Mouse (Mus musculus) stomach, postnatal 0 days (tissue): ENCODE data around the gene Arglu1. TPM values are rescaled to one million over a fixed set of nuclear protein-coding genes. Genes with fewer than 3 reads are reported as not detected.

ENCODE experiments used
- ATAC-seq: fragments of 200-750 bp; cut with Nextera tagmentation; 2 replicates; pipeline ENCODE4 v1.8.0; 2017; ENCODE audit not compliant: low FRiP score, low TSS enrichment
- DNase-seq: peaks from one replicate; pipeline ENCODE4 v3.0.0-alpha.2; 2016; ENCODE audit warnings: low spot score
- H3K27ac ChIP-seq: fragments of 300-500 bp; sonication (generic); replicated peaks from 2 replicates; pipeline ENCODE4 v1.5.1; 2014; ENCODE audit warnings: mild to moderate bottlenecking, control low read depth
- H3K27me3 ChIP-seq: fragments of 300-500 bp; sonication (generic); 2 replicates; pipeline ENCODE4 v1.6.1; 2014; ENCODE audit warnings: low read length; ENCODE audit not compliant: control insufficient read depth, insufficient read depth
- H3K36me3 ChIP-seq: fragments of 300-500 bp; sonication (generic); 2 replicates; pipeline ENCODE4 v1.6.1; 2014; ENCODE audit warnings: low read length, mixed read lengths; ENCODE audit not compliant: control insufficient read depth, insufficient read depth
- H3K4me1 ChIP-seq: fragments of 300-500 bp; sonication (generic); replicated peaks from 2 replicates; pipeline ENCODE4 v1.6.1; 2014; ENCODE audit warnings: antibody characterized with exemption; ENCODE audit not compliant: control insufficient read depth, insufficient read depth
- H3K4me2 ChIP-seq: fragments of 300-500 bp; sonication (generic); replicated peaks from 2 replicates; pipeline ENCODE4 v1.6.1; 2014; ENCODE audit warnings: low read depth, mild to moderate bottlenecking, control low read depth, moderate library complexity
- H3K4me3 ChIP-seq: fragments of 300-500 bp; sonication (generic); 2 replicates; pipeline ENCODE4 v1.5.1; 2014; ENCODE audit warnings: low read depth, low read length, control low read depth
- H3K9ac ChIP-seq: fragments of 300-500 bp; sonication (generic); 2 replicates; pipeline ENCODE4 v1.6.1; 2014; ENCODE audit warnings: mild to moderate bottlenecking, low read length, control low read depth, mixed read lengths
- H3K9me3 ChIP-seq: fragments of 300-500 bp; sonication (generic); 2 replicates; pipeline ENCODE4 v1.6.1; 2016; ENCODE audit warnings: low read length; ENCODE audit not compliant: control insufficient read depth
- CTCF ChIP-seq: IDR thresholded peaks from 2 replicates; pipeline ENCODE4 v1.5.1; 2016; ENCODE audit warnings: antibody characterized with exemption, low read depth, mild to moderate bottlenecking, moderate library complexity
- EP300 ChIP-seq: optimal IDR thresholded peaks from 2 replicates; pipeline ENCODE3; 2016; ENCODE audit warnings: antibody characterized with exemption
- WGBS: fragments of 180-500 bp; shearing (Covaris S2); extraction: QIAGEN DNeasy Blood & Tissue Kit; methylation state at CpG from one replicate; pipeline ENCODE4 v1.1.7; 2014; 5-methylcytosine and 5-hydroxymethylcytosine counted together
- polyA plus RNA-seq: library from polyadenylated mRNA; unstranded; fragments of >200 nt; fragmentation: Nextera tagmentation; extraction: Ambion mirVana; gene quantifications from 2 replicates; pipeline ENCODE4 v1.2.1, GENCODE M21; 2015

The Arglu1 gene
- polyA plus RNA-seq, 1 experiment from 2014 or later: 83.2 TPM

DNA sequence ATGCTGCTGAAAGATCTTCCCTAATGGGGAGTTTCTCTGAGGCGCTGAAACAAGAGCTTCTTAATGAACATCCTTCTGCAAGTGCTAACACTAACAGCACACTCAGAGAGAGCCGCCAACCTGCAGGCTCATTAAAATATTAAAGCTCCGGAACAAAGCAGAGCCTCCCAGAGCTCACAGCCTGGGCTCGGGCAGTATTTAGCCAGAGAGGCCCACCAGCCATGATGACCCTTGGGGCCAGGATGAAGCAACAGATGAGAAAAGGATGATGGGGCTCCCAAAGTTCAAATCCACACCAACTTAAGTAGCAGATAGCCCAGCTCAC, 50.1 kb downstream of the Arglu1 start:
- no peak overlapping the region for H3K4me3 ChIP-seq
- no peak for ATAC-seq
- 38% methylated on average over 4 of the region's 4 CpGs for WGBS
- no peaks in the 10 kb centered on the region for H3K9me3 ChIP-seq
- H3K27ac ChIP-seq: no peak overlapping the region
- H3K9ac ChIP-seq: no peak overlapping the region
- H3K4me1 ChIP-seq: no peaks in the 10 kb centered on the region
- H3K27me3 ChIP-seq: no peaks in the 10 kb centered on the region
- no peaks in the 10 kb centered on the region for H3K36me3 ChIP-seq
- no peak overlapping the region for H3K4me2 ChIP-seq
- no peak for DNase-seq
- no peak for TF ChIP-seq EP300
- no peak for TF ChIP-seq CTCF

DNA sequence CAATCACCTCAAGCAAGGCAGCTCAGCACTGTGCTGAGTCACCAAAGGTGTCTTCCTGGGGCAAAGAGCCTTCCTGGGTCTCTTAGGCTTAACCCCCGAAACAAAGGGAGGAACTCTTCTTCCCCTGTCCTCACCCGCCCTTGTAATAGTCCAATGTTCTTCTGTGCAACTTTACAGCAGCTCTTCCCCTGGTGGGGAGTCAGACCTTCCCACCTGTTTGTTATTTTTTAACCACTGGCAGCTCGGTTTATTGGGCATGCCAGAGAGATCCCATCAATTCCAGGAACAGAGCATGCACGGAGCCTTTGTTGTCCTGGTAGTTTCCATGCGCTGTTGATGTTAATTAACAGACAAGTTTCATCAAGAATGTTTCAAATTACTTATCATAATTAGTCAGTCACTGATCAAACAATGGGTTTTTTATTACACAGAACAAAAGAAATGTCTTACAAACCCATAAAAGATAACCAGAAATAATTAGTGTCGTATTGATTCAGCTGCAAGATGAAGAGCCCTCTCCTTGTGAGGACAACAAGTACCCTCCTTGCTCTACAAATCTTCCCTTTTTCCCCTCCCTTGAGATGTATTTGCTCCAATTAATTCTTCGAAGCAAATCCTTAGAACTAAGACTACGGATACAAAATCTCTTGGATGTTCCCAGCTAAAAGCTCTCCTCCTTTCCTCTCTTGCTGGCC, 50.6 kb downstream of the Arglu1 start:
- Histone ChIP-seq H3K9me3 (no peaks in the 10 kb centered on the region), H3K36me3 (no peaks in the 10 kb centered on the region), H3K4me3 (no peak overlapping the region), H3K4me2 (no peak overlapping the region), H3K27me3 (no peaks in the 10 kb centered on the region), H3K27ac (no peak overlapping the region), H3K9ac (no peak overlapping the region), H3K4me1 (no peaks in the 10 kb centered on the region)
- no peak for TF ChIP-seq CTCF
- TF ChIP-seq EP300: no peak
- 53% methylated on average over 8 of the region's 8 CpGs for WGBS
- DNase-seq (no peak), ATAC-seq (no peak)

DNA sequence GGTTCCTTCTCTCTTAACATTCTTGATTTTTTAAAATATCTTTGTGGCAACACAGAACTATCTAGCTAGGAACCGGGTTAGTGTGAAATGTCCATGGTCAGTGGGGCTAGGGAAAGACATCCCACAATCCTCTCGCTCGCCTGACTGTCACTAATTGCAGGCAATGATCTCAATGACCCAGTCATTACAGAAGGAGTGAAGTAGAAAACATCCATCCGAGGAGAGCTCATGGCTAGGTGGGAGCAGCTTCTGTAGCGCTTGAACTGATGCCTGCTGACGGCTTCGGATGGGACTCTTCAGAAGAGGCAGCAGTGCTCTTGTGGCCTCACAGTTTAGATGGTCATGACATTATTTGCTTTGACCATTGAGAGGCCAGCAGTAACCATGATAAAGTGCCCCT, 58.9 kb downstream of the Arglu1 start:
- Histone ChIP-seq H3K36me3 (peaks cover under 1% of the 10 kb centered on the region; the same call in 1 of the 2 replicates), H3K27ac (no peak overlapping the region), H3K9me3 (peaks cover under 1% of the 10 kb centered on the region; the same call in 1 of the 2 replicates), H3K27me3 (no peaks in the 10 kb centered on the region), H3K9ac (no peak overlapping the region), H3K4me1 (no peaks in the 10 kb centered on the region), H3K4me2 (no peak overlapping the region), H3K4me3 (no peak overlapping the region)
- TF ChIP-seq EP300: no peak
- TF ChIP-seq CTCF: no peak
- 85% methylated on average over 7 of the region's 7 CpGs for WGBS
- ATAC-seq (no peak), DNase-seq (no peak)

DNA sequence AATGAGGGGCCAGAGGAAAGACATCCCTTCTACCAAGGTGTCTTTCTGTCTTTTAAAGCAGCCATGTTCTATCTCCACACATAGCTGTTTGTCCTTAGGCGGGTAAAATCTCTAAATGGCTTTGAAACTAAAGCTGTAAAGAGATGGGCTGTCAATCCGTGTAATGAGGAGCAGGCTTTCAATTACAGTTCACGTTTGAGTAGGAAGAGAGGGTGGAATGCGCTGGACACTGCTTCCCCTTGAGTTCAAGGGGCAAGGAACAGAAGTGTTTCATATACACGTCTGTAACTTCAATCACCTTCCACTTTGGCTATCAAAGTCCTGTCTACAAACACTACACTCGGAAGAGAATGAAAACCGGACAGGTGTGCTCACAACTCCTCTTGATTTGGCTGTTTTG, 66.3 kb downstream of the Arglu1 start:
- Histone ChIP-seq H3K9me3 (peaks cover 4% of the 10 kb centered on the region; the same call in 1 of the 2 replicates), H3K4me2 (no peak overlapping the region), H3K27me3 (no peaks in the 10 kb centered on the region), H3K9ac (no peak overlapping the region), H3K27ac (no peak overlapping the region), H3K4me1 (no peaks in the 10 kb centered on the region), H3K4me3 (no peak overlapping the region), H3K36me3 (peaks cover 13% of the 10 kb centered on the region)
- TF ChIP-seq CTCF (no peak), EP300 (no peak)
- no peak for DNase-seq
- 52% methylated on average over 7 of the region's 7 CpGs for WGBS
- no peak for ATAC-seq

DNA sequence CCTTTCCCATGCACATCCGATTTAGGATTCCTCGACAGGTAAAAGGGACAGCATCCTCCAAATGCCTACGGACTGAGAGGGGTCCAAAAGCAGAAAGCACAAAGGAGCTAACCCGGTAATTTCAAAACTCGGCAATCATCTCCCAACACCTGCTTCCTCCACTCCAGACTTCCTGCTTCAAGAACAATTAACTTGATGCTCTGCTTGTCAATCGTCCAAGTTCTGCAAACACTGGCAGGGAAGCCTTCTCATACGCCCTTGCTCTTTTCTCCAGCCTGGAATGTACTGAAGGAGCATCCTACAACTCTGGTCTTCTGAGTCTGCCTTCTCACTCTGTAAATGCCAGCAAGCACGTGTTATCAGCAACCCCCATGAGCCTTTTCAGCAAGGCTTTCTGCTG, 66.8 kb downstream of the Arglu1 start:
- DNase-seq: no peak
- WGBS: 37% methylated on average over 8 of the region's 8 CpGs
- no peak for TF ChIP-seq CTCF
- TF ChIP-seq EP300: no peak
- Histone ChIP-seq H3K4me2 (no peak overlapping the region), H3K9me3 (peaks cover 4% of the 10 kb centered on the region; the same call in 1 of the 2 replicates), H3K4me1 (no peaks in the 10 kb centered on the region), H3K36me3 (peaks cover 13% of the 10 kb centered on the region), H3K27me3 (no peaks in the 10 kb centered on the region), H3K27ac (no peak overlapping the region), H3K4me3 (no peak overlapping the region), H3K9ac (no peak overlapping the region)
- ATAC-seq: no peak

DNA sequence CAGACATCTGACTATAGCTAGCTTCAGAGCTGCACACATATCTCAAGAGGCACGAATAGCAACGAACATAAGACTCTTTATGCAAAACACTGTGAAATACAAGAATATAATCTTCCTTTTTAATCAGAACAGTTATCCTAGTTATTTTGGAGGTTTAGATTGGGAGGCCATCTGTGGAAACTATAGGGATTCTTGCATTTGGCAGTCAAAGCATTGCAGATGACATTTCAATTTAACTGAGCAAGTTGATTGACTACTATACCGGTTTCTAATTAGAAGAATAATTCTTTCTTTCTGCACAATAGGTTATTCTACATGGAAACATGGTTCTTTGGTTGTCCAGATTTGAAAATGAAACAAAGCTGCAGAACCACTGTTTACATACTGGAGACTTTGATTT, 67.8 kb downstream of the Arglu1 start:
- ATAC-seq: no peak

More for the DNA sequence above, 67.8 kb downstream of the Arglu1 start:
- H3K4me3 ChIP-seq: no peak overlapping the region
- TF ChIP-seq EP300: no peak
- TF ChIP-seq CTCF: no peak
- H3K9me3 ChIP-seq: peaks cover 4% of the 10 kb centered on the region; the same call in 1 of the 2 replicates
- no peaks in the 10 kb centered on the region for H3K27me3 ChIP-seq
- H3K27ac ChIP-seq: no peak overlapping the region
- WGBS: 84% methylated on average over 3 of the region's 3 CpGs
- peaks cover 13% of the 10 kb centered on the region for H3K36me3 ChIP-seq
- H3K4me2 ChIP-seq: no peak overlapping the region
- H3K4me1 ChIP-seq: no peaks in the 10 kb centered on the region
- DNase-seq: no peak
- H3K9ac ChIP-seq: no peak overlapping the region
